Comparison of ENCODE assay signal across 9 mouse cellular contexts in the genomic region with DNA sequence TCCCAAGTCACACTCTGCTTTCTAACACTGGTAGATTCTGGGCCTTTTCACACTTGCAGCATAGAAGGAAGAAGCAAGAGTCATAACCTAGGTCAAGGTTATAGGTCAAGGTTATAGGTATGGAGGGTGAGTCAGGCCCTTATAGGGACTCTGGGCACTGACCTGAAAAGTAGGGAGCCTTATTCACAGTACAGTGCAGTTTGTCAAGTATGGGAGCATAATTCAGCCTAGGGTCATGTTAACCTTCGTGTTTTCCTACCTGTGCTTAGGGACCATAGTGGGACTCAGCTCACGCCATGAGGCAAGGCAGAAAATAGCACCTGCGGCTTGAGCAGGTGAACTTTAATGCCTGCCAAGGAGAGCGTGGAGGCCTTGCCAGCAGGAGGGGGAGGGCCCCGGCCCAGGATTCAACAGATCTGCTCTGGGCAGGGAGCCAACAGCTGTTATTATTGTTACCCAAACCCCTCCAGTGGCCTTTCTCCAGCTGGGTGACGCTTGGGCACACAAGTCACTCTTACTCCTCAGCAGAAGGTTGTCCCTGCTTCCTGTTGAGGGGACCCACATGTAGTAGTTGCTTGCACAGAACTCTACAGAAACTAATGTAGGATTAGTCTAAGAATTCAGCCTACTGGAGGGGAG. TPM values are rescaled to one million over a fixed set of nuclear protein-coding genes. Genes with fewer than 3 reads are reported as not detected.
DNase-seq lines count a peak whose midpoint lies in the region; ATAC-seq lines count a peak whose summit lies in the region.
"Had no signal": no experiment of that assay in that cellular context is flagged by ENCODE, and none has a peak within 500 bp of the region (broad histone marks: within the 10 kb centered on the region; RNA-seq: fewer than 3 reads in every experiment).

No protein-coding gene starts in this region.

- H3K27me3 ChIP-seq in limb, embryonic 11.5 days (ENCODE audit: control insufficient read depth, insufficient read depth, low read length): no peaks in the 10 kb centered on the region

- H3K9ac ChIP-seq in limb, embryonic 11.5 days (ENCODE audit: low read length): no peak overlapping the region

- WGBS in limb, embryonic 11.5 days: 38% methylated on average over 6 of the region's 6 CpGs

- no peaks in the 10 kb centered on the region for H3K36me3 ChIP-seq in limb, embryonic 11.5 days (ENCODE audit: control insufficient read depth, insufficient read depth, low read length)

- DNase-seq in adrenal gland, adult (ENCODE audit: inconsistent age in 2 of 2, low spot score in 1 of 2): peak; percentile 13 to 32
- no peak for DNase-seq in adrenal gland, adult 8-10 months
- DNase-seq in NIH3T3 (ENCODE audit: low read depth): peak; percentile 27
- peak; percentile 18 to 27 for DNase-seq in heart, postnatal 14 days
- DNase-seq in limb, embryonic 11.5 days (ENCODE audit: low spot score): peak; percentile 32
- DNase-seq in skeletal muscle tissue, adult 2 months (ENCODE audit: low read depth, low spot score): peak; percentile 90
- DNase-seq in frontal cortex, postnatal 36 days (ENCODE audit: low spot score in 2 of 2): no peak
- DNase-seq in Muller cell, postnatal 12 days (ENCODE audit: inconsistent ontology term): no peak

- no peaks in the 10 kb centered on the region for H3K9me3 ChIP-seq in limb, embryonic 11.5 days (ENCODE audit: control insufficient read depth, low read length)

- no peak overlapping the region for H3K27ac ChIP-seq in limb, embryonic 11.5 days (replicated peaks; ENCODE audit: low read depth, low read length)

- no peak overlapping the region for H3K4me2 ChIP-seq in limb, embryonic 11.5 days (ENCODE audit: low read depth, severe bottlenecking)

- intact Hi-C loops in heart, postnatal 14 days (cut with DNase I): no loop called here

- peak; percentile 48; the same call in 1 of the 2 replicates for ATAC-seq in limb, embryonic 11.5 days (ENCODE audit: insufficient number of reproducible peaks, low FRiP score, low TSS enrichment, low read depth)

- H3K4me3 ChIP-seq in limb, embryonic 11.5 days (ENCODE audit: low read depth, low read length): no peak overlapping the region

- no peaks in the 10 kb centered on the region; the same call in 1 of the 2 replicates for H3K4me1 ChIP-seq in limb, embryonic 11.5 days (ENCODE audit: control insufficient read depth, insufficient read depth, low read length)

RNA-seq across cellular contexts. Expression of a gene that starts 50.0 kb away (rescaled TPM):
- 1 to 10 TPM in 1 of 4 experiments, under 1 TPM in 3; 0.35 to 1.4 (median 0.45) TPM for total RNA-seq in adrenal gland, adult 8-10 months (2022)
- total RNA-seq in heart, postnatal 14 days (2021): under 1 TPM; 0.10 to 0.48 TPM
- polyA plus RNA-seq in limb, embryonic 11.5 days (2014; fragmentation: Nextera tagmentation; extraction: Ambion mirVana): 50.7 and 55.2 TPM in 2 replicates
- polyA plus RNA-seq: large intestine, adult 2 months had no signal

Comparison
In these comparisons a context has a peak if more than half of its experiments do, and no peak if none do; other contexts are left out.
1. DNase-seq: peak in adrenal gland, adult (2 of 2), NIH3T3 (single experiment), heart, postnatal 14 days (2 of 2), limb, embryonic 11.5 days (single experiment) and skeletal muscle tissue, adult 2 months (single experiment); none in adrenal gland, adult 8-10 months (single experiment), frontal cortex, postnatal 36 days (0 of 2) and Muller cell, postnatal 12 days (single experiment).